Mouse (Mus musculus) midbrain, embryonic 14.5 days (tissue): Measurements from ENCODE around the gene Chmp2a. TPM values are rescaled to one million over a fixed set of nuclear protein-coding genes. Genes with fewer than 3 reads are reported as not detected.

ENCODE experiments used
- ATAC-seq: fragments of 200-750 bp; cut with Nextera tagmentation; 2 replicates; pipeline ENCODE4 v1.8.0; 2017; ENCODE audit warnings: moderate number of reproducible peaks, moderate library complexity; ENCODE audit not compliant: low FRiP score, low TSS enrichment
- DNase-seq: peaks from one replicate; pipeline ENCODE4 v3.0.0-alpha.2; 2015
- H3K27ac ChIP-seq: fragments of 300-500 bp; sonication (generic); replicated peaks from 2 replicates; pipeline ENCODE4 v1.5.1; 2014; ENCODE audit warnings: mild to moderate bottlenecking, low read depth, low read length, moderate library complexity
- H3K27me3 ChIP-seq: fragments of 300-500 bp; sonication (generic); 2 replicates; pipeline ENCODE4 v1.6.1; 2014; ENCODE audit warnings: low read length, control low read depth, mixed read lengths; ENCODE audit not compliant: control insufficient read depth, insufficient read depth
- H3K36me3 ChIP-seq: fragments of 300-500 bp; sonication (generic); 2 replicates; pipeline ENCODE4 v1.6.1; 2014; ENCODE audit warnings: low read length, control low read depth; ENCODE audit not compliant: control insufficient read depth, insufficient read depth
- H3K4me1 ChIP-seq: fragments of 300-500 bp; sonication (generic); 2 replicates; pipeline ENCODE4 v1.6.1; 2014; ENCODE audit warnings: mild to moderate bottlenecking, antibody characterized with exemption, low read length, control low read depth; ENCODE audit not compliant: control insufficient read depth, insufficient read depth
- H3K4me2 ChIP-seq: fragments of 300-500 bp; sonication (generic); 2 replicates; pipeline ENCODE4 v1.6.1; 2014; ENCODE audit warnings: mild to moderate bottlenecking, low read length, moderate library complexity
- H3K4me3 ChIP-seq: fragments of 300-500 bp; sonication (generic); replicated peaks from 2 replicates; pipeline ENCODE4 v1.5.1; 2014; ENCODE audit warnings: low read depth, low read length
- H3K9ac ChIP-seq: fragments of 300-500 bp; sonication (generic); replicated peaks from 2 replicates; pipeline ENCODE4 v1.6.1; 2014; ENCODE audit warnings: mild to moderate bottlenecking, low read length, moderate library complexity
- H3K9me3 ChIP-seq: fragments of 300-500 bp; sonication (generic); 2 replicates; pipeline ENCODE4 v1.6.1; 2016; ENCODE audit warnings: low read length, control low read depth, mixed read lengths; ENCODE audit not compliant: control insufficient read depth
- WGBS: fragments of 180-500 bp; shearing (Covaris S2); extraction: QIAGEN DNeasy Blood & Tissue Kit; methylation state at CpG from one replicate; pipeline ENCODE4 v1.1.7; 2014; 5-methylcytosine and 5-hydroxymethylcytosine counted together
- polyA plus RNA-seq: library from polyadenylated mRNA; unstranded; fragments of >200 nt; fragmentation: Nextera tagmentation; extraction: Ambion mirVana; gene quantifications from 2 replicates; pipeline ENCODE4 v1.2.1, GENCODE M21; 2014

The Chmp2a gene
- polyA plus RNA-seq, 1 experiment from 2014 or later, result 188 TPM

- Histone ChIP-seq H3K27ac (peak overlapping the region; percentile 100), H3K9ac (peak overlapping the region; percentile 95), H3K36me3 (peaks cover 17% of the 10 kb centered on the region), H3K4me1 (peaks cover 27% of the 10 kb centered on the region), H3K9me3 (peaks cover 2% of the 10 kb centered on the region; the same call in 1 of the 2 replicates), H3K27me3 (peaks cover 19% of the 10 kb centered on the region), H3K4me3 (peak overlapping the region; percentile 73), H3K4me2 (peak overlapping the region; percentile 90)
- DNase-seq, result no peak
- 24% methylated on average over 15 of the region's 15 CpGs for WGBS
- ATAC-seq, result no peak
Observed at GRCm38 (mm10) chr7:13038621-13039169, 4.1 kb upstream of the Chmp2a start.

GRCm38 (mm10) chr7:13037901-13038555 lies 3.4 kb upstream of the Chmp2a start, which contains the start of gene Ube2m:
Gene Ube2m, minus strand, starts transcription at chr7:13038275.
- Histone ChIP-seq H3K9me3 (no peaks in the 10 kb centered on the region), H3K9ac (peak within 1 kb of the TSS; percentile 95), H3K27ac (peak within 1 kb of the TSS; percentile 100), H3K36me3 (peaks cover 22% of the 10 kb centered on the region), H3K4me3 (peak within 1 kb of the TSS; percentile 73), H3K4me1 (peaks cover 30% of the 10 kb centered on the region), H3K4me2 (peak within 1 kb of the TSS; percentile 90), H3K27me3 (peaks cover 13% of the 10 kb centered on the region)
- DNase-seq (peak; percentile 100), ATAC-seq (peak; percentile 92)
- WGBS, result under 1% methylated on average over 65 of the region's 65 CpGs

GRCm38 (mm10) chr7:13037366-13037765 lies 2.8 kb upstream of the Chmp2a start:
- Histone ChIP-seq H3K9ac (peak overlapping the region; percentile 95), H3K27ac (peak overlapping the region; percentile 100), H3K4me1 (peaks cover 30% of the 10 kb centered on the region), H3K27me3 (peaks cover 7% of the 10 kb centered on the region; the same call in 1 of the 2 replicates), H3K9me3 (no peaks in the 10 kb centered on the region), H3K4me3 (peak overlapping the region; percentile 73), H3K4me2 (peak overlapping the region; percentile 90), H3K36me3 (peaks cover 29% of the 10 kb centered on the region)
- ATAC-seq (peak; percentile 2; the same call in 1 of the 2 replicates), DNase-seq (no peak)
- WGBS, result under 1% methylated on average over 31 of the region's 33 CpGs

DNA sequence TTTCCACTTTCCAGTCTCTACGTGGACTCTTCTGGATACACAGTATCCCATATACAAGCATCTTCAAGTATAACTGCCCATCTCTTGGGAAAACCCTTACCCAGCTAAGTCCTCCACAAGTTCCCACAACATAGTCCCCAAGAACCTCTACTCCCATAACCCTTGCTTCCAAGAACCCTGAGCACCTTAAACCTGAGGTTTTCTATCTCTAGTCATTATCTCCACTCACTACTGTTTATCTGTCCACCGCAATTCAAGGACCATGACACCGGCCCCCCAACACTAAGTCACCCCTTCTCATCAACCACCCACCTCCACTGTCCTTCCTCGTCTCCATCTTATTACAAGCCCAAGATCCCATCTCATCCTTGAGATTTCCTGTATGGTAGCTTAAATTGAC lies 2.2 kb upstream of the Chmp2a start:
- ATAC-seq (no peak), DNase-seq (no peak)
- Histone ChIP-seq H3K4me1 (peaks cover 30% of the 10 kb centered on the region), H3K9me3 (no peaks in the 10 kb centered on the region), H3K27ac (no peak overlapping the region; the same call in 1 of the 2 replicates), H3K9ac (peak overlapping the region; percentile 95), H3K4me3 (peak overlapping the region; percentile 73), H3K27me3 (0 out of 2 replicates have a peak, but pooled peaks cover 1% of the 10 kb centered on the region), H3K4me2 (peak overlapping the region; percentile 90), H3K36me3 (peaks cover 34% of the 10 kb centered on the region)
- 54% methylated on average over 4 of the region's 4 CpGs for WGBS

DNA sequence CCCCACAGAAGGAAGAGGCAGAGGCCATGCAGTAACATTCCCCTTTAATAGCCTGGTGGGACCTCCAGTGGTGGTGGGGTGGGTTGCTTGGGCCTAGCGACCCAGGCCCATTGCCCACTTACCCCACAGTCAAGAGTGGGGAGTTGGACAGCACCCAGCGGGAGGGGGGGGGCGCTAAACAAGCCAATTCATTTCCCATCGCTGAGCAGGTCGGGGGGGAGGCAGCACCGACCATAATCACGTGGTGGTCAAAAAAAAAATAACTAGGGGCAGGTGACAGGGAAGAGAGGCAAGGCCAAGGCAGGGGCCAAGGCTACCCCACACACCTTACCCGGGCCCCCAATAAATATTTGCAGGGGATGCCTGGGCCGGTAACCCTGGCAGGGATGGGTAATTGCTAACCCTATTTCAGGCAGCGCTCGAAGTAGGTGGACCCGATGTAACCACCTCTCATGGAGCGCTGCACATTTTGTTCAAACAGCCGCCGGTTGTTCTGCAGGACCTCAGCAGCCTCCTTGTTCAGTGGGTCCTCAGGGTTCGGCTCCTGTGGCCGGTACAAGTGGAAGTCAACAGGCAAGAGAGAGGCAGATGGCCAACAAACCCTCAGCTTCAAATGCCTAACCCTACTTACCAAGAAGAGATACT lies 726 bp upstream of the Chmp2a start:
- Histone ChIP-seq H3K4me3 (no peak overlapping the region), H3K36me3 (peaks cover 48% of the 10 kb centered on the region), H3K27me3 (no peaks in the 10 kb centered on the region), H3K4me2 (peak overlapping the region; percentile 93), H3K9me3 (no peaks in the 10 kb centered on the region), H3K9ac (no peak overlapping the region; the same call in 1 of the 2 replicates), H3K27ac (peak overlapping the region; percentile 94; the same call in 1 of the 2 replicates), H3K4me1 (peaks cover 30% of the 10 kb centered on the region)
- no peak for ATAC-seq
- no peak for DNase-seq
- WGBS, result 85% methylated on average over 17 of the region's 17 CpGs

DNA sequence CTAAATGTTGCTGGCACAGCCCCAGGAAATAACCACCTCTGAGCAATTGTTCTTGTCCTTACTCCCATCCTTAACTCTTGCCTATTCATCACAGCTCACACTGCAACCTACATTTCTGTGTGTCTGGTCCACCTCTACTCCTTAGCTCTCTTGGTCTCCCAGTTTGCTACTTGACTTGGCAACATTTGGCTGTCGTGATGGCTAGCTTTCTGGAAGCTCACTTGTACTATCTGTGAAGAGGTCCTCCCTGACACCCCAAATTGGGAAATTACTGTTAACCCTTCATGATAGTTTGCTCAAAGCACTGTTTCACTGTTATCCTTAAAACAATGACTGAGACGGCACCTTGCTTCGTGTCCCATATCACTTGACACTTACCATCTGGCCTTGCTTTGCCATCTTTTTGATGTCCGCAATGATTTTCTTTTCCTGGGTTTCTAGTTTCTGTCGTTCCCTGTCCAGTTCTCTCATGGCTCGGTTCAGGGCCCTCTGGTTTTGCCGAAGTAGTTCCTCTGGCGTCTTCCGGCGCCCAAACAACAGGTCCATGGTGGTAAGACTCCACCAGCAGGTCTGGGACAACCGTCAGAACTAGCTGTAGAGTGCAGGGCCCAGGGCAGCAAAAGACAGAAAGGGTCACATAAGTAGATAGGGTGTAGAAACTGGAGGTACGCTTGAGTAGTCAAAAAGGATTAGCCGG lies 1.0 kb downstream of the Chmp2a start:
- 50% methylated on average over 13 of the region's 13 CpGs for WGBS
- H3K4me3 ChIP-seq, result peak overlapping the region; percentile 53
- H3K4me1 ChIP-seq, result peaks cover 24% of the 10 kb centered on the region
- peak overlapping the region; percentile 79 for H3K9ac ChIP-seq
- ATAC-seq, result no peak
- no peaks in the 10 kb centered on the region for H3K9me3 ChIP-seq
- H3K27ac ChIP-seq, result peak overlapping the region; percentile 94
- peaks cover 65% of the 10 kb centered on the region for H3K36me3 ChIP-seq
- no peaks in the 10 kb centered on the region for H3K27me3 ChIP-seq
- DNase-seq, result no peak
- peak overlapping the region; percentile 93 for H3K4me2 ChIP-seq

GRCm38 (mm10) chr7:13032541-13032940 lies 2.1 kb downstream of the Chmp2a start:
- Histone ChIP-seq H3K4me3 (no peak overlapping the region), H3K9ac (no peak overlapping the region), H3K27me3 (no peaks in the 10 kb centered on the region), H3K4me2 (no peak overlapping the region), H3K27ac (no peak overlapping the region), H3K4me1 (peaks cover 23% of the 10 kb centered on the region), H3K36me3 (peaks cover 76% of the 10 kb centered on the region), H3K9me3 (no peaks in the 10 kb centered on the region)
- WGBS, result 94% methylated on average over 7 of the region's 7 CpGs
- DNase-seq, result no peak
- ATAC-seq, result no peak

DNA sequence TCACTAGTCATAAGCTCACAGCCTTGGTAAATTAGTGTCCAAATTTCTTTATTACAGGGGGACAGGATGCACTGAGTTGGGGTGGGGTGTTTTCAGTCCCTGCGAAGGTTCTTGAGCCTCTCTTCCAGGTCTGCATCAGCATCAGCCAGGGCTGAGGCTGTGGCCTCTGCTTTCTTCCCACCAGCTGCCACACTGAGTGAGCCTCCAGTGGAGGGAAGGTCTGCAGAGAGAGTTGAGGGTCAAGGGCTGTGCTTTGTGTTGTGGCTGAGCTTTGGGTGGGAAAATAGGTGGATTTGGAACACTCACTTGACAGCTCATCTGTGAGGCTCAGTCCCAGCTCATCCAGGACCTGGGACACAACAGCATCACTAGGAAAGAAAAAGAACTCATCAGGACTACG lies 2.6 kb downstream of the Chmp2a start:
- ATAC-seq, result no peak
- 84% methylated on average over 2 of the region's 2 CpGs for WGBS
- no peak overlapping the region for H3K4me2 ChIP-seq
- no peak overlapping the region for H3K9ac ChIP-seq
- H3K36me3 ChIP-seq, result peaks cover 82% of the 10 kb centered on the region
- no peaks in the 10 kb centered on the region for H3K27me3 ChIP-seq
- no peak overlapping the region for H3K4me3 ChIP-seq
- peaks cover 22% of the 10 kb centered on the region for H3K4me1 ChIP-seq
- no peak overlapping the region for H3K27ac ChIP-seq
- no peak for DNase-seq
- no peaks in the 10 kb centered on the region for H3K9me3 ChIP-seq
